Mouse (Mus musculus) limb, embryonic 15.5 days (tissue): ENCODE data around the gene Mafb. TPM values are rescaled to one million over a fixed set of nuclear protein-coding genes. Genes with fewer than 3 reads are reported as not detected.
A peak's percentile ranks its signal among the peaks of the same experiment; 100 is the strongest.

Source experiments
- ATAC-seq: fragments of 200-750 bp; cut with Nextera tagmentation; 2 replicates; pipeline ENCODE4 v1.8.0; 2017; ENCODE audit warnings: low read depth, moderate TSS enrichment; ENCODE audit not compliant: insufficient number of reproducible peaks, low FRiP score, low TSS enrichment
- H3K27ac ChIP-seq: fragments of 300-500 bp; sonication (generic); 2 replicates; pipeline ENCODE4 v1.5.1; 2015; ENCODE audit warnings: moderate library complexity, mild to moderate bottlenecking, inconsistent platforms
- H3K27me3 ChIP-seq: fragments of 300-500 bp; sonication (generic); 2 replicates; pipeline ENCODE4 v1.6.1; 2015; ENCODE audit warnings: inconsistent platforms
- H3K36me3 ChIP-seq: fragments of 300-500 bp; sonication (generic); 2 replicates; pipeline ENCODE4 v1.6.1; 2015; ENCODE audit warnings: inconsistent platforms
- H3K4me1 ChIP-seq: fragments of 300-500 bp; sonication (generic); 2 replicates; pipeline ENCODE4 v1.6.1; 2015; ENCODE audit warnings: inconsistent platforms
- H3K4me2 ChIP-seq: fragments of 300-500 bp; sonication (generic); 2 replicates; pipeline ENCODE4 v1.6.1; 2015; ENCODE audit warnings: mild to moderate bottlenecking, inconsistent platforms
- H3K4me3 ChIP-seq: fragments of 300-500 bp; sonication (generic); 2 replicates; pipeline ENCODE4 v1.5.1; 2015; ENCODE audit warnings: mild to moderate bottlenecking, inconsistent platforms
- H3K9ac ChIP-seq: fragments of 300-500 bp; sonication (generic); 2 replicates; pipeline ENCODE4 v1.6.1; 2015; ENCODE audit warnings: inconsistent platforms
- H3K9me3 ChIP-seq: fragments of 300-500 bp; sonication (generic); 2 replicates; pipeline ENCODE4 v1.6.1; 2016; ENCODE audit warnings: inconsistent platforms
- WGBS: fragments of 180-500 bp; shearing (Covaris S2); methylation state at CpG from one replicate; pipeline ENCODE4 v1.1.7; 2015; 5-methylcytosine and 5-hydroxymethylcytosine counted together
- polyA plus RNA-seq: library from polyadenylated mRNA; unstranded; fragments of >200 nt; fragmentation: Nextera tagmentation; extraction: Ambion mirVana; gene quantifications from 2 replicates; pipeline ENCODE4 v1.2.1, GENCODE M21; 2015

Gene Mafb
- polyA plus RNA-seq, 1 experiment from 2014 or later = 34.2 TPM

DNA sequence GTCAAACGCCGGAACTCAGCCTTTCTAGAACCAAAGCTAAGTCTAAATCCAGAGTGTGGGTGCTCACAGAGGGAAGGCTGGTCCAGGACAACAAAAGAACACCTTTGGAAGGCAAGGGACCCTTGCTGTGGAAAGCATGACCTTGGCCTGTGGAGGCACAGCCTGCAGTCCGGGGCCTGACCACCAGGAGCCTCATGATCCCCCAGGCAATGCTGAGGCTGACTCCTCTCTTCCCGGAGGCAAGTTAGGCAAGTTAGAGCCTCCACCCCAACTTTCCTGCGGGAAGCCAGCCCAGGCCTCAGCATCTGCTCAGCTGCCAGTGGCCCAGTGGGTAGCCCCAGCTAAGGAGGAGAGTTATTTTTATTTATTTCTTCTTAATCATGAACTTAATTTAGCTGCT lies 9.4 kb upstream of the Mafb start:
- Histone ChIP-seq H3K4me1 (0 out of 2 replicates have a peak, but pooled peaks cover 7% of the 10 kb centered on the region), H3K36me3 (no peaks in the 10 kb centered on the region), H3K9ac (no peak overlapping the region), H3K9me3 (no peaks in the 10 kb centered on the region), H3K4me3 (no peak overlapping the region), H3K27ac (no peak overlapping the region), H3K27me3 (peaks cover 62% of the 10 kb centered on the region), H3K4me2 (no peak overlapping the region)
- 41% methylated on average over 5 of the region's 5 CpGs for WGBS
- ATAC-seq = no peak

DNA sequence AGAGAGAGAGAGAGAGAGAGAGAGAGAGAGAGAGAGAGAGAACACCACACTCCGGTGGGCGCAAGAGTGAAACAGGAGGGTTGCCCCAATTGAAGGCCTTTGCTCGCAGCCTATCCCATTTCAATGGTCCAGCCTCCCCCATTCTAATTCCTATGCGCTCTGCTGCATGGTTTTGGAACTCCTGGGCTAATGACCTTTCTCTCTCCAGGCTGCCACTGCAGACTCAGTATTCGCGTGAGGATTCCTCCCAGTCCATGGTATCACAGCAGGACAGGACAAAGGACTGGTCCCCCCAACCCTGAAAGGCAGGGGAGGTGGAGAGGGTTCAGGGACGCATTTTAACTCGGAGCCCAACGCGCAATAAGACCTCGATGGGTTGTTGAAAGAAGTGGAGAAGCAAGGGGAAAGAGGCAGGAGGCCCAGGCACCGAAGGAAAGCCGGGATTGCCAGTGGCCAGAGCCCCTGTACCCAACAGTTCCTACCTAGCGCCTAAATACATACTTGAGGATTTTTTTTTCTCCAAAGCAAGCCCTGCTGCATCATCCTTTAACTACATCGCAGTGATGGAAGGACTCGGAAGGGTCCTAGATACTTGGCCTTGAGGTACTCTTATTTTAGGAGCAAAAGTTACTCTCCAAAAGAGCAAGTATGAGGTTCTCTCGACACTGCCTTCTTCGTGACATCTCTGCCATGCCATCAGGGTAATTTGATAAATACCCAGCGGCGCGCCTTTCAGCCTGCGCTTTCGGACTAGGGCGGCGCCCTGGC lies 3.0 kb upstream of the Mafb start:
- H3K27ac ChIP-seq = no peak overlapping the region
- 8% methylated on average over 25 of the region's 25 CpGs for WGBS
- no peak overlapping the region for H3K4me3 ChIP-seq
- ATAC-seq = no peak
- H3K9ac ChIP-seq = no peak overlapping the region
- H3K4me1 ChIP-seq = peaks cover 56% of the 10 kb centered on the region
- H3K36me3 ChIP-seq = no peaks in the 10 kb centered on the region
- no peak overlapping the region for H3K4me2 ChIP-seq
- no peaks in the 10 kb centered on the region for H3K9me3 ChIP-seq
- peaks cover 75% of the 10 kb centered on the region for H3K27me3 ChIP-seq

GRCm38 (mm10) chr2:160368422-160369357 lies 1.8 kb upstream of the Mafb start:
- no peaks in the 10 kb centered on the region for H3K9me3 ChIP-seq
- no peaks in the 10 kb centered on the region for H3K36me3 ChIP-seq
- H3K27me3 ChIP-seq = peaks cover 67% of the 10 kb centered on the region
- under 1% methylated on average over 52 of the region's 52 CpGs for WGBS
- H3K27ac ChIP-seq = no peak overlapping the region
- peak overlapping the region; percentile 67 for H3K4me3 ChIP-seq
- H3K9ac ChIP-seq = no peak overlapping the region
- peak overlapping the region; percentile 97 for H3K4me2 ChIP-seq
- no peak for ATAC-seq
- peaks cover 59% of the 10 kb centered on the region for H3K4me1 ChIP-seq

- H3K36me3 ChIP-seq = 0 out of 2 replicates have a peak, but pooled peaks cover 5% of the 10 kb centered on the region
- under 1% methylated on average over 45 of the region's 45 CpGs for WGBS
- peak overlapping the region; percentile 93 for H3K27ac ChIP-seq
- H3K4me3 ChIP-seq = peak overlapping the region; percentile 67
- H3K4me2 ChIP-seq = peak overlapping the region; percentile 97
- peaks cover 61% of the 10 kb centered on the region for H3K4me1 ChIP-seq
- peaks cover 65% of the 10 kb centered on the region for H3K27me3 ChIP-seq
- ATAC-seq = peak; percentile 46
- H3K9ac ChIP-seq = peak overlapping the region; percentile 37
- no peaks in the 10 kb centered on the region for H3K9me3 ChIP-seq
These were observed 763 bp upstream of the Mafb start for GRCm38 (mm10) chr2:160367448-160368208.

DNA sequence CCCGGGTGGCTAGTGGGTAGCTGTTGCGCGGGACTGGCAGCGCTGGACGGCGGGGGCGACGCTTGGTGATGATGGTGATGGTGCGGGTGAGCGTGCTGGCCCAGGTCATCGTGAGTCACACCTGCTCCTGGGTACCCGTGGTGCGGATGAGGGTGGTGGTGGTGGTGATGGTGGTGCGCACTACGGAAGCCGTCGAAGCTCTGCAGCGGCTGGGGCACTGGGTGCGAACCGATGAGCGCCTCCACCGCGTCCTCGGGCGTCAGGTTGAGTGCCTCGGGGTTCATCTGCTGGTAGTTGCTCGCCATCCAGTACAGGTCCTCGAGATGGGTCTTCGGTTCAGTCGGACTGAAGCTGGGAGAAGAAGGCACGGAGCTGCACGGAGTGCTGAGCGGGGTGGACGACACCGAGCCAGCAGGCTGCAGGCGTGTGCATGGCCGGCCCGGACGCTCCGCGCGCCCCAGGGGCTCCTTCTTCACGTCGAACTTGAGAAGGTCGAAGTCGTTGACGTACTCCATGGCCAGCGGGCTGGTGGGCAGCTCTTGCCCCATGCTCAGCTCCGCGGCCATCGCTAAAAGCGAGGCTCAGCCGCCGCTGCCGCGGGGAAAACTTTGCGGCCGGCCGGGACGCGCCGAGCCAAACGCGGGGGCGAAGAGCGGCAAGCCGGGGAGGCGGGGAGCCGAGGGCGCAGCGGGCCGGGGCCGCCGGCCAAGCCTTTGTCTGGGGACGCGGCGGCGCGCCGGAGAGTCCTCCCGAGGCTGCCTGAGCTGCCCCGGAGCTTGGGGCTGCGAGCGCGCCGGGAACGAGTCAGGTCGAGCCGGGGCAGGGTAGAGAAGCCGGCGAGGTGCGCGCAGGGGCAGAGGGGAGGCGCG lies 520 bp downstream of the Mafb start:
- WGBS = under 1% methylated on average over 94 of the region's 95 CpGs
- peak overlapping the region; percentile 97 for H3K4me2 ChIP-seq
- 0 out of 2 replicates have a peak, but pooled peaks have one; percentile 19 for ATAC-seq

DNA sequence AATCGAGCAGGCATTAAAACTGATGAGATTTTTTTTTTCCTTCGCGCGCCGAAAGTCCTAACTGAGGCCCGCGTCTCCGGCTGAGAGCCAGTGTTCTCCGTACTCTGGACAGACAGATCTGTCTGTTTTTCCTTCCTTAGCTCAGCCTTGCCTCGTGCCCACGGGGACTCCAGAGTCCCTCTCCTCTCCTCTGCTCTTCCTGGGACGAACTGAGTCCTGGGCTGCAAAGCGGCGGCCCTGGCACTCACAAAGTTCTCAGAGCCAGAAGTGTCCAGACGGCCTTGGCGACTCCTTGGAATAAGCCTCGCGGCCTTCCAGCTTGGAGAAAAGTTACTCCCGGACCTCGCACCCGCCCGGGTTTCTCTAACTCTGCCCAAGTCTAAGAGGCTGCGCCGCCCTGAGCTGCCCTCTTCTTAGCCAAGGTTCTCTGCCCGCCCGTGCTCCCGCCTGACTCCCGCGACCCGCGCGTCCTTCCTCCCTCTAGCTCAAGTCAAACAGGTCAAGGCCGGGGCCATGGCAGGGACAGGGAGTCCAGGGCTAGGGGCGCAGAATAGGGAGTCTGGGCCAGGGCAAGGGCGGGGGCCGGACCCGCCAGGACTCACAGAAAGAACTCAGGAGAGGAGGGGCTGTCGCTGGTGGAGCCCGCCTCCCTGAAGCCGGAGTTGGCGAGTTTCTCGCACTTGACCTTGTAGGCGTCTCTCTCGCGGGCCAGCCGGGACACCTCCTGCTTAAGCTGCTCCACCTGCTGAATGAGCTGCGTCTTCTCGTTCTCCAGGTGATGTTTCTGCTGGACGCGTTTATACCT lies 1.6 kb downstream of the Mafb start:
- under 1% methylated on average over 50 of the region's 50 CpGs for WGBS
- H3K4me3 ChIP-seq = peak overlapping the region; percentile 67
- H3K4me2 ChIP-seq = peak overlapping the region; percentile 97
- peak overlapping the region; percentile 57 for H3K9ac ChIP-seq
- H3K27me3 ChIP-seq = peaks cover 65% of the 10 kb centered on the region
- no peaks in the 10 kb centered on the region for H3K9me3 ChIP-seq
- 0 out of 2 replicates have a peak, but pooled peaks cover 5% of the 10 kb centered on the region for H3K36me3 ChIP-seq
- peaks cover 64% of the 10 kb centered on the region for H3K4me1 ChIP-seq
- no peak for ATAC-seq
- peak overlapping the region; percentile 93; the same call in 1 of the 2 replicates for H3K27ac ChIP-seq

More for the DNA sequence above, 520 bp downstream of the Mafb start:
- Histone ChIP-seq H3K4me1 (peaks cover 63% of the 10 kb centered on the region), H3K36me3 (0 out of 2 replicates have a peak, but pooled peaks cover 5% of the 10 kb centered on the region), H3K27ac (peak overlapping the region; percentile 93), H3K9ac (peak overlapping the region; percentile 57), H3K4me3 (peak overlapping the region; percentile 67), H3K9me3 (no peaks in the 10 kb centered on the region), H3K27me3 (peaks cover 65% of the 10 kb centered on the region)

DNA sequence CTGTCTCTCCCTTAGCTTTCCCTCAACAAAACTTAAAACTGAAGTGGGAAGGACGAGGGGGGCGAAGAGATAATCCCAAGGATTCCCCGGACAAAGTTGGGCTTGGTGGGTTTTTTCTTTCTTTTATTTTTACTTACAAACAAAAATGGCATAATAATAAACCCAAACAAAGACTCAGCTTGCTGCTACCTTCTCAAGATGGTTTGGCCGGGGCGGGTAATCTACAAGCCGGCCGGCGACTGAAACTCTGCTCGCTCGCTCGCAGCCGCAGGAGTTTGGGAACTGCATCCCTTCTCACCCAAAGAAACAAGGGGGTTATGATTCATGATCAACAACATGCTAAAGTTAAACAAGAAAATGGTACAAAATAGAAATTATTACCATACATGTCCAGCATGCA lies 2.2 kb downstream of the Mafb start:
- H3K27me3 ChIP-seq = peaks cover 65% of the 10 kb centered on the region
- no peaks in the 10 kb centered on the region for H3K9me3 ChIP-seq
- ATAC-seq = no peak
- 5% methylated on average over 12 of the region's 12 CpGs for WGBS
- H3K9ac ChIP-seq = peak overlapping the region; percentile 57; the same call in 1 of the 2 replicates
- 0 out of 2 replicates have a peak, but pooled peaks cover 5% of the 10 kb centered on the region for H3K36me3 ChIP-seq
- H3K4me1 ChIP-seq = peaks cover 65% of the 10 kb centered on the region
- H3K4me3 ChIP-seq = peak overlapping the region; percentile 67
- no peak overlapping the region for H3K27ac ChIP-seq
- H3K4me2 ChIP-seq = peak overlapping the region; percentile 97

GRCm38 (mm10) chr2:160364128-160364650 lies 2.7 kb downstream of the Mafb start:
- WGBS = 8% methylated on average over 9 of the region's 9 CpGs
- H3K27me3 ChIP-seq = peaks cover 64% of the 10 kb centered on the region
- no peak for ATAC-seq
- 0 out of 2 replicates have a peak, but pooled peaks cover 5% of the 10 kb centered on the region for H3K36me3 ChIP-seq
- H3K4me2 ChIP-seq = peak overlapping the region; percentile 97
- no peak overlapping the region for H3K9ac ChIP-seq
- no peak overlapping the region for H3K27ac ChIP-seq
- peaks cover 61% of the 10 kb centered on the region for H3K4me1 ChIP-seq
- H3K9me3 ChIP-seq = no peaks in the 10 kb centered on the region
- peak overlapping the region; percentile 67 for H3K4me3 ChIP-seq

DNA sequence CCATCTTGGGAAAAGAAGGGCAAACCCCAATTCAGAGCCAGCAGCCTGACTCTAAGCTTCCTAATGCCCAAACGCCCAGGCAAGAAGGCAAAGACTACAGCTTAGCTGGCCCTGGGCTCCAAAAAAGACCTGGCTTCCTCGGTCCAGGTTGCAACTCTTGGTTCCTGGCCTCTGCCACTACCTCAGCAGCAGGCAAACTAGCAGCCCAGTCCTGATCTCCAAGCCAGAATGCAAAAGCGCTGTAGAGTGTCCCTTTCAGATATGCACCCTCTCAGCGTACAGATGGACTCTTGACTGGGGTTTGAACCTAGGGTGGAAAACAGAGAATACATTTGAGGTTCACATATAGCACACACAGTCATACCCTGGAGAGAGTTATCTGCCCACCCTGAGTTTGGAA lies 3.7 kb downstream of the Mafb start:
- H3K27ac ChIP-seq = no peak overlapping the region
- no peaks in the 10 kb centered on the region for H3K9me3 ChIP-seq
- no peak overlapping the region for H3K9ac ChIP-seq
- no peak overlapping the region for H3K4me2 ChIP-seq
- 62% methylated on average over 4 of the region's 4 CpGs for WGBS
- ATAC-seq = no peak
- H3K4me3 ChIP-seq = 0 out of 2 replicates have a peak overlapping the region, but pooled peaks have one; percentile 3
- 0 out of 2 replicates have a peak, but pooled peaks cover 5% of the 10 kb centered on the region for H3K36me3 ChIP-seq
- H3K4me1 ChIP-seq = peaks cover 57% of the 10 kb centered on the region
- H3K27me3 ChIP-seq = peaks cover 64% of the 10 kb centered on the region
